Mouse (Mus musculus) lung, postnatal 0 days (tissue): ENCODE results near the gene Fyn.

Experiments
- CTCF ChIP-seq: IDR thresholded peaks from 2 replicates; pipeline ENCODE4 v1.5.1; 2016; ENCODE audit warnings: antibody characterized with exemption, mild to moderate bottlenecking
- EP300 ChIP-seq: IDR thresholded peaks from 2 replicates; pipeline ENCODE4 v1.6.1; 2016; ENCODE audit warnings: antibody characterized with exemption, mild to moderate bottlenecking, control low read depth

- TF ChIP-seq CTCF = no peak
- TF ChIP-seq EP300 = no peak
These were observed 38.1 kb downstream of the Fyn start for GRCm38 (mm10) chr10:39406798-39407189.
